Mouse (Mus musculus) liver, embryonic 16.5 days (tissue): ENCODE data around the gene Fam69a. TPM values are rescaled to one million over a fixed set of nuclear protein-coding genes. Genes with fewer than 3 reads are reported as not detected.
A peak's percentile ranks its signal among the peaks of the same experiment; 100 is the strongest.

Source experiments
- ATAC-seq: fragments of 200-750 bp; cut with Nextera tagmentation; 2 replicates; pipeline ENCODE4 v1.8.0; 2017; ENCODE audit warnings: low read depth, mild to moderate bottlenecking, moderate number of reproducible peaks, moderate library complexity
- H3K27ac ChIP-seq: fragments of 300-500 bp; sonication (generic); 2 replicates; pipeline ENCODE4 v1.5.1; 2014; ENCODE audit warnings: mild to moderate bottlenecking, low read length
- H3K27me3 ChIP-seq: fragments of 300-500 bp; sonication (generic); 2 replicates; pipeline ENCODE4 v1.6.1; 2014; ENCODE audit warnings: low read depth, low read length, mixed read lengths; ENCODE audit not compliant: control insufficient read depth, insufficient read depth
- H3K36me3 ChIP-seq: fragments of 300-500 bp; sonication (generic); 2 replicates; pipeline ENCODE4 v1.6.1; 2014; ENCODE audit warnings: mild to moderate bottlenecking; ENCODE audit not compliant: control insufficient read depth, insufficient read depth
- H3K4me1 ChIP-seq: fragments of 300-500 bp; sonication (generic); 2 replicates; pipeline ENCODE4 v1.6.1; 2014; ENCODE audit warnings: low read depth, low read length, mixed read lengths; ENCODE audit not compliant: control insufficient read depth
- H3K4me2 ChIP-seq: fragments of 300-500 bp; sonication (generic); 2 replicates; pipeline ENCODE4 v1.6.1; 2014; ENCODE audit warnings: low read depth, low read length, mixed read lengths
- H3K4me3 ChIP-seq: fragments of 300-500 bp; sonication (generic); 2 replicates; pipeline ENCODE4 v1.5.1; 2014; ENCODE audit warnings: low read depth, mild to moderate bottlenecking, low read length
- H3K9ac ChIP-seq: fragments of 300-500 bp; sonication (generic); 2 replicates; pipeline ENCODE4 v1.6.1; 2014; ENCODE audit warnings: low read depth, low read length
- H3K9me3 ChIP-seq: fragments of 300-500 bp; sonication (generic); replicated peaks from 2 replicates; pipeline ENCODE4 v1.6.1; 2016; ENCODE audit warnings: low read length; ENCODE audit not compliant: control insufficient read depth
- WGBS: fragments of 180-500 bp; shearing (Covaris S2); extraction: QIAGEN DNeasy Blood & Tissue Kit; methylation state at CpG from one replicate; pipeline ENCODE4 v1.1.7; 2014; ENCODE audit not compliant: insufficient replicate concordance; 5-methylcytosine and 5-hydroxymethylcytosine counted together
- polyA plus RNA-seq: library from polyadenylated mRNA; unstranded; fragments of >200 nt; fragmentation: Nextera tagmentation; extraction: Ambion mirVana; gene quantifications from 2 replicates; pipeline ENCODE4 v1.2.1, GENCODE M21; 2015

Fam69a gene
- polyA plus RNA-seq, 1 experiment from 2014 or later, result 7.9 TPM

DNA sequence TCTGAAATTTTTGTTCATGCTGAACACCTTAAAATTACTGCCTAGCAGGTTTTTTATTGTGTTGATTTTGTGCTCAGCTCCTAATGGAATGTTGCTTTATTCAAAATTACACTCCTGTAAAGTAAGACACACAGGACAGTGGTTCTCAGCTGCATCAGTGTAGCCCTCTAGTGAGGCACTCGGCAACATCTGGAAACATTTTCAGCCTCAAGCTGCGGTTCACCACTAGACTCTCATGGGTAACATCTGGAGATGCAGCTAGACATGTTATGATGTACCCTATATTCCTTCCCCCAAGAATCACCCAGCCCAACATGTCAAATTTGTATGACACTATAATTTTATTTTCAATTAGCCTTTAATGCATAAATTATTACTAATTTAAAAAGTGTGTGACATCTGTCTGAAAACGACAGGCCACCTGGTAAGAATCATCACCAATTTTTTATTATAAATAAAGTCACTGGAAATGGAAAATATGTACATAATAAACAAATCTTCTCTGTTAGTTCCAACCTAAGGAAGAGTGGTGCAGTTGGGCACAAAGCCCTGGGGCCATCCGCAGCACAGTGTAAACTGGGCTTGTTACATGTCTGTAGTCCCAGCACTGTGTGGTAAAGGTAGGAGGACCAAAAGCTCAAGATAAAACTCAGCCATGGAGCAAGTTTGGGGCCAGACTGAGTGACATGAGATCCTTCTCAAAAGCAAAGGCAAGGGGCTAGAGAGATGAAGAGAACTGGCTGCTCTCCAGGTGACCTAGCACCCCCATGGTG, 53.5 kb downstream of the Fam69a start:
- H3K36me3 ChIP-seq, result no peaks in the 10 kb centered on the region
- H3K27ac ChIP-seq, result no peak overlapping the region
- no peaks in the 10 kb centered on the region for H3K9me3 ChIP-seq
- WGBS, result 76% methylated on average over 4 of the region's 4 CpGs
- no peak overlapping the region for H3K4me2 ChIP-seq
- H3K4me1 ChIP-seq, result no peaks in the 10 kb centered on the region; the same call in 1 of the 2 replicates
- no peak overlapping the region for H3K9ac ChIP-seq
- H3K27me3 ChIP-seq, result no peaks in the 10 kb centered on the region
- no peak for ATAC-seq
- no peak overlapping the region for H3K4me3 ChIP-seq

- Histone ChIP-seq H3K9me3 (no peaks in the 10 kb centered on the region), H3K4me3 (no peak overlapping the region), H3K4me2 (no peak overlapping the region), H3K27ac (no peak overlapping the region), H3K9ac (no peak overlapping the region), H3K36me3 (no peaks in the 10 kb centered on the region), H3K27me3 (no peaks in the 10 kb centered on the region), H3K4me1 (no peaks in the 10 kb centered on the region; the same call in 1 of the 2 replicates)
- ATAC-seq, result no peak
- WGBS, result 42% methylated on average over 2 of the region's 2 CpGs
These were observed 54.3 kb downstream of the Fam69a start for GRCm38 (mm10) chr5:107932556-107932955.

GRCm38 (mm10) chr5:107926550-107927249, 60.2 kb downstream of the Fam69a start:
- peak; percentile 41; the same call in 1 of the 2 replicates for ATAC-seq
- Histone ChIP-seq H3K27me3 (no peaks in the 10 kb centered on the region), H3K27ac (peak overlapping the region; percentile 42; the same call in 1 of the 2 replicates), H3K9me3 (no peaks in the 10 kb centered on the region), H3K4me1 (peaks cover 3% of the 10 kb centered on the region; the same call in 1 of the 2 replicates), H3K4me2 (no peak overlapping the region), H3K9ac (no peak overlapping the region), H3K4me3 (no peak overlapping the region), H3K36me3 (no peaks in the 10 kb centered on the region)
- 21% methylated on average over 11 of the region's 11 CpGs for WGBS

DNA sequence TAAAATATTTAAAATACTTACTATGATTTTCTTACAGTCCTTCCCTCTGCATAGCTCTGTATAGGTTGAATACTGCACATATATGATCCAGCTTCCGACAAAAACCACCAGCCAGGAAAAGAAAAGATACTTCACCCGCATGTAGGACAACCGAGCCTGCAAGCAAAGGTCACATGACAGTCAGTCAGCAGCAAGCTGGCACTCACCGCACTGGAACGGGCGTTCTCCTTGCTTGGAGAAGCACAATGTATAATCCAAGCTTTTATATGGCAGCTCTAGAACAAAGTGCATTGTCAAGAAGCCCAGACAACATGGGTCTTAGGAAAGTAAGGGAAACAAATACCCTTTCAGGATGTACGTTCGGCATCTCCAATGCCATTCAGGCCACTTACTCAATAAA, 62.3 kb downstream of the Fam69a start:
- Histone ChIP-seq H3K27ac (no peak overlapping the region), H3K4me1 (peaks cover 3% of the 10 kb centered on the region; the same call in 1 of the 2 replicates), H3K4me2 (no peak overlapping the region), H3K36me3 (no peaks in the 10 kb centered on the region), H3K4me3 (no peak overlapping the region), H3K9ac (no peak overlapping the region), H3K27me3 (no peaks in the 10 kb centered on the region), H3K9me3 (no peaks in the 10 kb centered on the region)
- WGBS, result 84% methylated on average over 8 of the region's 8 CpGs
- no peak for ATAC-seq

- 47% methylated on average over 1 of the region's 1 CpGs for WGBS
- no peak for ATAC-seq
- no peak overlapping the region for H3K4me2 ChIP-seq
These were observed 64.0 kb downstream of the Fam69a start for GRCm38 (mm10) chr5:107922836-107923235.

DNA sequence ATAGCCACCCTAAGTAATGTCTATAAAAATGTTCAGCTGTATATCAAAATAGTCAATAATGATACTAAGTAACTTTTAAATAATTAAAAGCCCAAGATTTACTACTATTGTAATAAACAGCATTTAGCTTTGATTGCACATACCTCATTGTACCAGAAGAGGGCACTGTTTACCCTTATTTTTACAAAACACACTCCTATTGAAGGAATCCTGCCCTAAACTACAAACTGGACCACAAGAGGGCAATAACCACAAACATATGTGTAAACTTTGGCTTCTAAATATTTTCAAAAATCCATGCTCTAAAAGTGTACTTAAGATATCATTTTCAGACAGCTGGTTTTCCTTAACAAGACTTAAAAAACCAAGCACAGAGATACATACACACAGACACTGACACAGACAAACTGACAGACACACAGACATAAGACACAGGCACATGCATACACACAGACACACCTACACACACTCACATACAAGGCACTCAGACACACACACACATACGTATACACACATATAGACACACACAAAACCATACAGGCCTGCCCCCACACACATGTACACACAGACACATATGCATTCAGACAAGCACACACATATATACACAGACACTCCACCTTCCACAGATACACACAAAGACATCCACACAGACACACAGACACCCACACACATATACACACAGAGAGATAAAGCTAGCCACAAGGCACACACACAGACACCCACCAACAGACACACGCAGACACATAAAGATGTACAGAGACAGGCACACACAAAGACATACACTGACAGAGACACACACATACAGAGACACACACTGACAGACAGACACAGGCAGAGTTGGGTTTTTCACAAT, 65.3 kb downstream of the Fam69a start:
- Histone ChIP-seq H3K27ac (no peak overlapping the region), H3K36me3 (no peaks in the 10 kb centered on the region)
- peak; percentile 36; the same call in 1 of the 2 replicates for ATAC-seq

More at GRCm38 (mm10) chr5:107922836-107923235, 64.0 kb downstream of the Fam69a start:
- H3K27me3 ChIP-seq, result no peaks in the 10 kb centered on the region
- no peaks in the 10 kb centered on the region for H3K36me3 ChIP-seq
- H3K27ac ChIP-seq, result no peak overlapping the region
- peaks cover 3% of the 10 kb centered on the region; the same call in 1 of the 2 replicates for H3K4me1 ChIP-seq
- H3K4me3 ChIP-seq, result no peak overlapping the region
- H3K9ac ChIP-seq, result no peak overlapping the region
- H3K9me3 ChIP-seq, result no peaks in the 10 kb centered on the region

GRCm38 (mm10) chr5:107915280-107915679, 71.6 kb downstream of the Fam69a start:
- no peak overlapping the region for H3K4me3 ChIP-seq
- no peak overlapping the region for H3K27ac ChIP-seq
- no peak overlapping the region for H3K9ac ChIP-seq
- H3K4me1 ChIP-seq, result no peaks in the 10 kb centered on the region
- H3K36me3 ChIP-seq, result no peaks in the 10 kb centered on the region
- H3K27me3 ChIP-seq, result no peaks in the 10 kb centered on the region
- ATAC-seq, result no peak
- no peaks in the 10 kb centered on the region for H3K9me3 ChIP-seq
- no peak overlapping the region for H3K4me2 ChIP-seq
- WGBS, result 70% methylated on average over 4 of the region's 4 CpGs

More for the DNA sequence above, 65.3 kb downstream of the Fam69a start:
- H3K9ac ChIP-seq, result no peak overlapping the region
- H3K9me3 ChIP-seq, result no peaks in the 10 kb centered on the region
- H3K4me1 ChIP-seq, result peaks cover 3% of the 10 kb centered on the region; the same call in 1 of the 2 replicates
- H3K4me2 ChIP-seq, result no peak overlapping the region
- 70% methylated on average over 2 of the region's 2 CpGs for WGBS
- no peak overlapping the region for H3K4me3 ChIP-seq
- H3K27me3 ChIP-seq, result no peaks in the 10 kb centered on the region

- WGBS, result 76% methylated on average over 5 of the region's 5 CpGs
- Histone ChIP-seq H3K27ac (no peak overlapping the region), H3K4me3 (no peak overlapping the region), H3K9me3 (no peaks in the 10 kb centered on the region), H3K27me3 (no peaks in the 10 kb centered on the region), H3K4me2 (no peak overlapping the region), H3K4me1 (no peaks in the 10 kb centered on the region), H3K9ac (no peak overlapping the region), H3K36me3 (peaks cover 35% of the 10 kb centered on the region)
- ATAC-seq, result no peak
These were observed 75.9 kb downstream of the Fam69a start for GRCm38 (mm10) chr5:107911012-107911411.
